Mouse (Mus musculus): ENCODE results near the gene Gm28363.
"Not testable (repeated sequence)": the region's sequence is repeated elsewhere in the genome, so short reads cannot be mapped to it uniquely, and the experiment has no call there.

The Gm28363 gene

DNA sequence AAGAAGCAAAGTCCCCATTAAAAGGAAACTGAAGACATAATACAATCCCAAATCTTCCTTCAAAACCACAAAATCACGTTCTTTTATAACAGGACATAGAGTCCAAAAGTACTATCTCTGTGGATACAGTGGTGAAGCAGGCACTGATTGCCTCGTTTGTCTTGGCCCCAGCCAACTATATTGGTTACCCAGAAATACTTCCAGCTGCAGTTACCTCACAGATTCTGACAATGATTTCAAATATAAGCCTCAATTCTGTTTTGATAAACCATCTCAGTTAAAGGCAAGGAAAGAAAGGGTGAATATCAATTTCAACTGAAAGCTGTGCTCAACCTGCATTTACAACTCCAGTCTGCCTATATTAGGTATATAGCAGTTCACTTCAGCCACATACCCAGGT, at the start of gene Gm28363:
Gene Gm28363 (plus strand): TSS at position 301 of the 400 bp plus-strand sequence.
- not testable (repeated sequence) for DNase-seq (ENCODE audit: low read depth, low spot score)

DNA sequence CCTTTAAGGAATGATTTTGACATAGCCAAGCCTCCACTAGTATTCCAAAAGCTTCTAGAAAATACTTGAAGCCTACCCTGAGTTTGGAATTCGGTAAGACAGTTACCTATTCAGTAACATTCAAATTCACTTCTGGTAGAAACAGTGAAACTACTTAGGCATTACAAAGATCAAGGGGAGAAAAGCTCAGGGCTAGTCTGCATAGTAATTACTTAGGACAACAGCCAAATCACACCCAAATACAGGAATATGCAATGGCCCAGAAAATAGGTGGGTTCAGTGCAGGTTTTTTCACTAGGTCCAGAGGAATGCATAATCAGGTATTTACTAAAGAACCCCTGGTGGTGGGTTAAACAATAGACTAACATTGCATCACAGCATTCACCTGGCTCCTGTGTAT, 46.7 kb upstream of the Gm28363 start:
- DNase-seq (ENCODE audit: low read depth, low spot score), result not testable (repeated sequence)
